Mouse (Mus musculus) left cerebral cortex, postnatal 4 days (tissue): ENCODE measurements at regions not wholly inside any gene's neighbourhood (a gene's known extent, or its start where the extent isn't known, plus 50 kb on each side); places are given as distances from the start of the nearest gene placed in this dataset.

ENCODE experiments used
- DNase-seq: peaks from one replicate; pipeline ENCODE4 v3.0.0-alpha.2; 2022
- intact Hi-C: fragments of 180-260 bp; cut with DNase I; formaldehyde crosslinking; loops from one replicate; pipeline ENCODE4 v1.15.1; 2025

GRCm38 (mm10) chr3:148462791-148463190 is 527.6 kb downstream of the Adgrl2 start:
- DNase-seq: peak; percentile 2
- intact Hi-C loops: no loop called here

GRCm38 (mm10) chr3:148448888-148449287 is 541.5 kb downstream of the Adgrl2 start:
- intact Hi-C loops: no loop called here
- no peak for DNase-seq

- no peak for DNase-seq
- intact Hi-C loops: no loop called here
Observed at GRCm38 (mm10) chr3:148448465-148448864, 541.9 kb downstream of the Adgrl2 start.

GRCm38 (mm10) chr3:148446845-148447244 is 543.5 kb downstream of the Adgrl2 start:
- DNase-seq: no peak
- intact Hi-C loops: no loop called here

DNA sequence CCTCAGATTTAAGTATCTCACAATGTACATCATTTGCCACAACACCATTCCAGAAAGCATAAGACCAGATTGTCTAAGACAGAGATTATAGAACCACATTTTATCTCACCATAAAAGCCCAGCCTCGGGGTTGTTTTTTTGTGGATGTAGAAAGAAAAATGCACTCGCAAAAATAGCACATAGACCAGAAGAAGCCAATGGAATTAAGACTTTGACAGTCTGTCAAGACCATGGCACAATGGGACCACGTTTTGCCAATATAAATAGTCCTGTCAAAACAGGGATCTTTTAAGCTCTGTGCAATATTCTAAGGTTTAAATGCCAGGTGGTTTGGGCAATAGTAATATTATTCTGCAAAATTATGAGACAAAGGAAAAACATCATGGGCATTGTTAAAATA is 547.3 kb downstream of the Adgrl2 start:
- DNase-seq: no peak
- intact Hi-C loops: no loop called here

DNA sequence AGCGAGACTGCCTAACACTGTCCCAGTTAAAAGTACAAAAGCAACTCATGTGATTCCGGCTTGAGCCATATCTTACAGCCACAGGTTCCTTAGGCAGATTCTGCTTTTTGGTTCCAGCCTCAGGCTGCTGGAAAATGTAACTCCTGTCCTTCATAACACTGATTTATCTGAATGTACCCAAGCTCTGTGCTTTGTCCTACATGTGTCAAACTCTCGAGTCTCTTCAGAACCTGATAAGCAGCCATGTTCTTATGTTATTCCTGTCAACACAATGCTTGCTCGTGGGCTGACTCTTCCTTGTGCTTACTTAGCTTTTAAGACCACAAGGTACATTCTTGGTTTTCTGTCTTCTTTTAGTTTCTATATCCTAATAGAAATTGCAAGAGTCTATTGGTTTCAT is 556.3 kb downstream of the Adgrl2 start:
- intact Hi-C loops: no loop called here
- DNase-seq: no peak

- intact Hi-C loops: no loop called here
- peak; percentile 9 for DNase-seq
Observed at GRCm38 (mm10) chr3:148429012-148429865, 561.1 kb downstream of the Adgrl2 start.

GRCm38 (mm10) chr3:148424089-148424488 is 566.3 kb downstream of the Adgrl2 start:
- intact Hi-C loops: no loop called here
- DNase-seq: no peak

GRCm38 (mm10) chr3:148423383-148423782 is 567.0 kb downstream of the Adgrl2 start:
- no peak for DNase-seq
- intact Hi-C loops: no loop called here

DNA sequence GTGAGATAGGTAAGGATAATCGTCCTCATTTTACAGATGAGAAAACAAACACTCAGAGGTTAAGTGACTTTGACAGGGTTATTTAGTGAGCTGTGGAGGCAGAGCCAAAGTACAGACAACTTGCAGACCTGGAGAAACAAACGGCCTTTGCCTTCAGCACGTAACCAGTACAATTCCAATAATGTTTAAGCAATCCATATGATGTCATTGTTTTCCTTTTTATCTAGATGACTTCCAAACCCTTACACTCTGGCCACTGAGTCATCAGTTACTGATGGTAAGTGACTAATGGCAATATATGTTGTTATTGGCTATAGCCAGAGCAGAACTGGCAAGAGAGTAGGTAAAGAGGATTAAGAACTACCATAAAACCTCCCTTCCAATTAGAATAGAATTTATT is 567.6 kb downstream of the Adgrl2 start:
- no peak for DNase-seq
- intact Hi-C loops: no loop called here

DNA sequence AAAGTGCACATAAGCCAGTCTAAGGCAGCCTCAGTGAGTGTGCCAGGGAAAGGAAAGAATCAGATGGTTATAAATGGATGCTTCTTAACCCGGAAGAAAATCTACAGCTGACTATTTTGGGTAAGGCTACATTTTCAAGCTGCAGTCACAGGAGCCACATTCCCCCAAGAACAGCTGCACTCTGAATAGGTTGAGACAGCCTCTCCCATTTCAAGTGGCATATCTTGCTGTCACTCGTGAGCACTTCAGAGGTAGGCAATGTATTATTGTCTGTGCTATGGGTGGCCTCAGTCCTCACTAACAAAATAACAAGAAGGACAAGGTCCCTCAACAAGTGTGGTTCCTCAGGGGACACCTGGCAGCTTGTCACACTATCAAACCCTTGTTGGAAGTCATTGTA is 568.1 kb downstream of the Adgrl2 start:
- intact Hi-C loops: no loop called here
- no peak for DNase-seq

GRCm38 (mm10) chr3:148420303-148420702 is 570.1 kb downstream of the Adgrl2 start:
- no peak for DNase-seq
- intact Hi-C loops: no loop called here

DNA sequence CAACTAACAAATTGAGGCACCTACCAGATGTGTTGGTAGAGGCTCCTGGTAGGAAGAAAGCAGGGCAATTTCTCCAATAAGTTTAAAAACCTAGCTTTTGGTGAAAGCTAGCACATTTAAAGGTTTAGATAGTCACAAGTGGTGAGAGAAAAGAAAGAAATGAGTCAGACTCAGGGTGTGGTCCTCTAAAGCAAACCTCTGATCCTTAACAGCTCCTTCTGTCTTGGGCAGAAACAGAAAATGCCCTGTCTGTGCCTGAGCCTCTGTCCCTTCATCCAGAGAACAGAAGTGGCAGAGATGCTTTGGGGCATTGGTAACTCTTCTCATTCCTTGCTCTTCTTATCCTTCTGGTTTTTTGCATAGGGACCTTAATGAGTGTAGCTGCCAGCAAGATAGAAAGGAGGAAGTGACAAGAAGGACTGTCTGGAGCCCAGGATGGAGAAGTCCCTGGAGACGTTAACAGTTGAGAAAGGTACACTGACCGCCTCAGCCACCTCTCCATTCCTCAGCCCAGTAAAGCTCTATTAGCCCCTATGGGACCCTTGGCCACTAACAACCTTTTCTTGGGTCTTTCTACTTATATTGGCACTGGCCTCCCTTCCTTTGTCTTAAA is 570.8 kb downstream of the Adgrl2 start:
- DNase-seq: no peak
- intact Hi-C loops: no loop called here

DNA sequence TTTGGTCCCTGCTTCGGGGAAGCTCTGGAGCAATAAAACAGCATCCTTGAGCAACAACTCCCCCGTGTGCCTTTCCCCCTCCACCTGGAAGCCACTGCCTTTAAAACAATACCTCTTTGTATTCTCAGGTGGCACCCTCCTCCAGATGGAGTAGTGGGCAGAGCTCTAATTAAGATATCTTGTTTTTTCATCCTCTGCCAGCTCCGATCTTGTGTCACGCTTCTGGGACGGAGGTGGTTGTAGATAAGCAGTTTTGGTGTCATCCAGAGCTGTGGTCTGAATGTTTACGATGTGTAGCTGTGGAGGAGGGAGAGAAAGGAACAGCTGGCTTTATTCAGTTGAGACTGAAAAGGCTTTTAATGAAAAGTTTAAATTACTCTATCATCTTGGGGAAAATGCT is 572.3 kb downstream of the Adgrl2 start:
- intact Hi-C loops: no loop called here
- DNase-seq: no peak

GRCm38 (mm10) chr3:148415443-148415842 is 574.9 kb downstream of the Adgrl2 start:
- intact Hi-C loops: no loop called here
- DNase-seq: no peak

DNA sequence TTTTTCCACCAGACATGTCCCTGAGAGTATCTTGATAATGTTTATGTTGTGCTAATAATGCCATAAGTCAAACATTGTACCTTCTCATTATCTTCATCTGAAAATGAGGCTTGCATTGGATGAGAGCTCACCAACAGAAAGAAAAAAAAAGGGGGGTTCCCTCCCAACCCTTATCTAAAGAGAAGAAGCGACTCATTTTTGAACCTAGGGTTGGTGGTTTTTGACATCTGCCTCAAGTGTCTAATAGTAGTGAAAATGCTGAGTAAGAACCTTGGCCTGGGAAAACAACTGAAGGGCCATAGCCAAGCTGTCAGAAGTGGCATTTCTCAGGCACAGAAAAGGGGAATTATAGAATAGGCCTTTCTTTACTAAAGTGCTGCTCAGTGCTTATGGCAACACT is 577.3 kb downstream of the Adgrl2 start:
- no peak for DNase-seq
- intact Hi-C loops: no loop called here

GRCm38 (mm10) chr3:148412191-148412590 is 578.2 kb downstream of the Adgrl2 start:
- DNase-seq: no peak
- intact Hi-C loops: no loop called here

GRCm38 (mm10) chr3:148398349-148398748 is 592.0 kb downstream of the Adgrl2 start:
- intact Hi-C loops: no loop called here
- no peak for DNase-seq

GRCm38 (mm10) chr3:148387550-148387949 is 602.8 kb downstream of the Adgrl2 start:
- DNase-seq: no peak
- intact Hi-C loops: no loop called here

- intact Hi-C loops: no loop called here
- DNase-seq: no peak
Observed at GRCm38 (mm10) chr3:148385712-148386111, 604.6 kb downstream of the Adgrl2 start.

- DNase-seq: no peak
- intact Hi-C loops: no loop called here
Observed at GRCm38 (mm10) chr3:148381057-148381456, 609.3 kb downstream of the Adgrl2 start.

DNA sequence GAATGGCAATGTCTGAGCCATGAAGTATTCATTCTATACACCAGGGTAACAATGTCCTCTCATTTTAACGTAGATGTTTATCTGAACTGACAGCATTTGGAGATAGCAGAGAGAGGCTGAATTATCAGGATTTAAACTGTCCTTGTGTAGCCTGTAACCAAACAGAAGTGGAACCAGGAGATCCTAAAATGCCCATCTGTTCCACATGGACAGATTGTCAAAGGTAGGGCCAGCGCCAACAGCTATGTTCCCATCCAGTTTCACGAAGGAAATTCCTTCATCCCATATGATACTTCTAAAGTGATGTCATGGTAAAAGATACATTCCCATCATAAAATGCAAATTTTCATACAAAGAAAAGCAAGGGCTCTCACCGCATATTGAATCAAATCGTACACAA is 627.0 kb downstream of the Adgrl2 start:
- intact Hi-C loops: no loop called here
- DNase-seq: peak; percentile 2
